Mouse (Mus musculus): ENCODE measurements around the gene Sectm1b. TPM values are rescaled to one million over a fixed set of nuclear protein-coding genes. Genes with fewer than 3 reads are reported as not detected.

Sectm1b gene
- total RNA-seq, 1 experiment, result not detected

DNA sequence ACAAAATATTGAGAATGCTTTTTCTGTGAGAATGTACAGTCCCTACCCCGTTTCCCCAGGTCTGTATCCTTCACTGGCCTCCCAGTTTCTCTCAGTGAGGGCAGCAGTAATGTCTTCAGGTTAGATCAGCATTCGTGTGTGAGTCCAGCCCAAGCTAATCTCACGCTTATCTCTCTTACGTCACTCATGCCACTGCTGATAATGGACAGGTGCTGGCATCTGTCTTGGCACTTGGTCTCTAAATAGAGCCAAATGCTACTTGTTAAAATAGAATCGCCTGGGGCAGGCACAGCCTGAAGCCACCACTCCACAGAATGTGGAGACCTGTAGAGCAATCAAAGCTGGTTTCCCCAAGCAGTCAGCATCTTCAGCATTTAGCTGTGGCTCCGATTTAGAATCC lies 25.6 kb upstream of the Sectm1b start:
- no peaks in the 10 kb centered on the region for H3K36me3 ChIP-seq (ENCODE audit: control insufficient read depth, insufficient read depth, low read length, poor library complexity, severe bottlenecking)
- no peaks in the 10 kb centered on the region for H3K9me3 ChIP-seq (ENCODE audit: control insufficient read depth, insufficient read depth, low read depth, low read length)
- H3K4me3 ChIP-seq (ENCODE audit: insufficient read depth in 1 of 2, low read depth in 1 of 2, low read length in 2 of 2, poor library complexity in 1 of 2, severe bottlenecking in 1 of 2), result no peak overlapping the region
- TF ChIP-seq CHD2 (IDR thresholded peaks at IDR 0.05; ENCODE audit: low read depth, low read length) (no peak), HCFC1 (IDR thresholded peaks at IDR 0.05; ENCODE audit: borderline replicate concordance, insufficient read depth, low read length) (no peak), ZC3H11A (IDR thresholded peaks at IDR 0.05; ENCODE audit: borderline replicate concordance, low read depth, low read length) (no peak), MAFK (IDR thresholded peaks at IDR 0.05; ENCODE audit: insufficient read depth, low read depth, low read length) (no peak), ZNF384 (IDR thresholded peaks at IDR 0.05; ENCODE audit: low read depth, low read length) (no peak)
- DNase-seq (ENCODE audit: low read depth, low spot score), result no peak
- H3K27ac ChIP-seq (ENCODE audit: insufficient read depth, low read depth, low read length, poor library complexity, severe bottlenecking), result no peak overlapping the region
- no peak overlapping the region for H3K9ac ChIP-seq (ENCODE audit: insufficient read depth, low read depth, low read length, poor library complexity, severe bottlenecking)
- H3K4me1 ChIP-seq (ENCODE audit: control insufficient read depth in 2 of 2, insufficient read depth in 2 of 2, low read length in 2 of 2, poor library complexity in 1 of 2), result no peaks in the 10 kb centered on the region
- in situ Hi-C loops (cut with MboI; ENCODE audit: low sequenced_read_pairs in 2 of 2, unreplicated experiment in 2 of 2), result no loop called here

DNA sequence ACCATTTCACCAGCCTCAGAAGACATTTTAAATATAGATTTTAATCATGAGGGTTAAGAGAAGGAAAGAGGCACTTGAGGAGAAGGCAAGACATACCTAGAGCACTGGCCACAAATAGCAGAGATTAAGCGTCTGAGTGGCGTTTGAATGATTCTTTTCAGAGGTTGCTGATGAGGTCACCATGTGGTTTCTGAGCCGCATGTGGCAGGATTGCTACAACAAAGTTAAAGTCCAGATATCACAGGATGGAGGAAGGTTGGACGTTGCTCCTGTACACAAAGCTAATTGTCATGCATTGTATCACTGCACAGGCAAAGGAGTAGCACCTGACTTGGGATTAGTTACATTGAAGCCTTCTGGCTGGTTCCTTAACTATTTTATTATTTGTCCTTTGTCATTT lies 22.9 kb upstream of the Sectm1b start:
- Histone ChIP-seq H3K4me3 (ENCODE audit: insufficient read depth in 1 of 2, low read depth in 1 of 2, low read length in 2 of 2, poor library complexity in 1 of 2, severe bottlenecking in 1 of 2) (no peak overlapping the region), H3K4me1 (ENCODE audit: control insufficient read depth in 2 of 2, insufficient read depth in 2 of 2, low read length in 2 of 2, poor library complexity in 1 of 2) (no peaks in the 10 kb centered on the region), H3K9me3 (ENCODE audit: control insufficient read depth, insufficient read depth, low read depth, low read length) (no peaks in the 10 kb centered on the region), H3K9ac (ENCODE audit: insufficient read depth, low read depth, low read length, poor library complexity, severe bottlenecking) (no peak overlapping the region), H3K27ac (ENCODE audit: insufficient read depth, low read depth, low read length, poor library complexity, severe bottlenecking) (no peak overlapping the region), H3K36me3 (ENCODE audit: control insufficient read depth, insufficient read depth, low read length, poor library complexity, severe bottlenecking) (no peaks in the 10 kb centered on the region)
- no peak for DNase-seq (ENCODE audit: low read depth, low spot score)
- TF ChIP-seq MAFK (IDR thresholded peaks at IDR 0.05; ENCODE audit: insufficient read depth, low read depth, low read length), result no peak
- no peak for TF ChIP-seq ZNF384 (IDR thresholded peaks at IDR 0.05; ENCODE audit: low read depth, low read length)
- no peak for TF ChIP-seq ZC3H11A (IDR thresholded peaks at IDR 0.05; ENCODE audit: borderline replicate concordance, low read depth, low read length)
- no peak for TF ChIP-seq CHD2 (IDR thresholded peaks at IDR 0.05; ENCODE audit: low read depth, low read length)
- no peak for TF ChIP-seq HCFC1 (IDR thresholded peaks at IDR 0.05; ENCODE audit: borderline replicate concordance, insufficient read depth, low read length)
- in situ Hi-C loops (cut with MboI; ENCODE audit: low sequenced_read_pairs in 2 of 2, unreplicated experiment in 2 of 2), result no loop called here

DNA sequence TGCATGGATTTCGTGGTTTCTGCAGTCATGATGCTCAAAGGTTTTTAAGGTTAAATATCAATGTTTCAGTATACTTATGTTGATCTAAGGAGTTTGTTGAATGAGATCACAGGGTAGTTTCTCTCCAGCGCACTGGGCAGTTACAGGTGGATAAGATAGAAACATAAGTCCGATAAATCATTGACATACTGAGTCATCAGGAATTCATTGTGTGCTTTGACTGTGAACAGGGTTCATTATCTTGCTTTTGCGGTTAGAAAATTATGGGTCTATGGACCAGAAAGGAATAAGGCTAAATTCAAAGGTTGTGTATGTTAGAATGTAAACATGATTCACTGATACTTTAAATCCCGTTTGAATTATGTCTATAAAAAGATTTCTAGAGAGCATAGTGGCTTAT lies 21.8 kb upstream of the Sectm1b start:
- Histone ChIP-seq H3K4me1 (ENCODE audit: control insufficient read depth in 2 of 2, insufficient read depth in 2 of 2, low read length in 2 of 2, poor library complexity in 1 of 2) (no peaks in the 10 kb centered on the region), H3K9ac (ENCODE audit: insufficient read depth, low read depth, low read length, poor library complexity, severe bottlenecking) (no peak overlapping the region), H3K4me3 (ENCODE audit: insufficient read depth in 1 of 2, low read depth in 1 of 2, low read length in 2 of 2, poor library complexity in 1 of 2, severe bottlenecking in 1 of 2) (no peak overlapping the region), H3K27ac (ENCODE audit: insufficient read depth, low read depth, low read length, poor library complexity, severe bottlenecking) (no peak overlapping the region), H3K9me3 (ENCODE audit: control insufficient read depth, insufficient read depth, low read depth, low read length) (no peaks in the 10 kb centered on the region), H3K36me3 (ENCODE audit: control insufficient read depth, insufficient read depth, low read length, poor library complexity, severe bottlenecking) (no peaks in the 10 kb centered on the region)
- DNase-seq (ENCODE audit: low read depth, low spot score), result no peak
- TF ChIP-seq ZNF384 (IDR thresholded peaks at IDR 0.05; ENCODE audit: low read depth, low read length), result no peak
- TF ChIP-seq HCFC1 (IDR thresholded peaks at IDR 0.05; ENCODE audit: borderline replicate concordance, insufficient read depth, low read length), result no peak
- TF ChIP-seq MAFK (IDR thresholded peaks at IDR 0.05; ENCODE audit: insufficient read depth, low read depth, low read length), result no peak
- TF ChIP-seq CHD2 (IDR thresholded peaks at IDR 0.05; ENCODE audit: low read depth, low read length), result no peak
- in situ Hi-C loops (cut with MboI; ENCODE audit: low sequenced_read_pairs in 2 of 2, unreplicated experiment in 2 of 2), result no loop called here

DNA sequence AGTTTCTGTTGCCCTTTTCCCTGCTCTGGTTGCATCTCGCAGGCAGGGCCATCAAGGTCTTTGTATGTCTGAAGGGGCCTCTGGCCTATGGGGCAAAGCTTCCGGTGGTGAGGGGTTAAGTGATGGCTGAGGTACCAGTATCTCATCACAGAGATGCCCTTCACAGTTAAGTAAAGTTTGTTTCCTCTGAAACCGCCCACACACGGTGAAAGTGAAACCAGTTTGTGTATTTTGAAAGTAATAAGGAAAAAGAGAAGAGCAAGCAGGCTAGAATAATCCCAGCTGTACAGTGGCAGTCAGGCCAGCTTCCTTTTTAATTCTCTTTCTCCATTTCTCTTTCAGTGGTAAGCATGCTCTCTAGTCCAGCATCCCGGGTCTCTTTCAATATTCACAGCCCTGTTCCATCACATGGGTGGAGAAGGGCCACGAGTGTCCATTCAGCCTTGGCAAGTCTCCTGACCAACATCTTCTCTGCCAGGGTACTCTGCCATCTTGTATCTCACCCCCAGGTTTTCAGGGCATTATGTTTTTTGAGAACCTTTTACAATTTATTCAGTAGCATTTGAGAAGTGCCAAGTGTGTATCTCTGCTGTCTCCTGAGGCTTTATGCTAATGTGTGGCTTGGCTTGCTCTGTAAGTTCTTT lies 19.6 kb upstream of the Sectm1b start:
- Histone ChIP-seq H3K9me3 (ENCODE audit: control insufficient read depth, insufficient read depth, low read depth, low read length) (no peaks in the 10 kb centered on the region), H3K36me3 (ENCODE audit: control insufficient read depth, insufficient read depth, low read length, poor library complexity, severe bottlenecking) (no peaks in the 10 kb centered on the region), H3K4me3 (ENCODE audit: insufficient read depth in 1 of 2, low read depth in 1 of 2, low read length in 2 of 2, poor library complexity in 1 of 2, severe bottlenecking in 1 of 2) (no peak overlapping the region), H3K9ac (ENCODE audit: insufficient read depth, low read depth, low read length, poor library complexity, severe bottlenecking) (no peak overlapping the region), H3K27ac (ENCODE audit: insufficient read depth, low read depth, low read length, poor library complexity, severe bottlenecking) (no peak overlapping the region), H3K4me1 (ENCODE audit: control insufficient read depth in 2 of 2, insufficient read depth in 2 of 2, low read length in 2 of 2, poor library complexity in 1 of 2) (no peaks in the 10 kb centered on the region)
- no peak for DNase-seq (ENCODE audit: low read depth, low spot score)
- in situ Hi-C loops (cut with MboI; ENCODE audit: low sequenced_read_pairs in 2 of 2, unreplicated experiment in 2 of 2), result no loop called here
- no peak for TF ChIP-seq HCFC1 (IDR thresholded peaks at IDR 0.05; ENCODE audit: borderline replicate concordance, insufficient read depth, low read length)
- TF ChIP-seq MAFK (IDR thresholded peaks at IDR 0.05; ENCODE audit: insufficient read depth, low read depth, low read length), result no peak
- no peak for TF ChIP-seq CHD2 (IDR thresholded peaks at IDR 0.05; ENCODE audit: low read depth, low read length)
- no peak for TF ChIP-seq ZNF384 (IDR thresholded peaks at IDR 0.05; ENCODE audit: low read depth, low read length)
- no peak for TF ChIP-seq ZC3H11A (IDR thresholded peaks at IDR 0.05; ENCODE audit: borderline replicate concordance, low read depth, low read length)

DNA sequence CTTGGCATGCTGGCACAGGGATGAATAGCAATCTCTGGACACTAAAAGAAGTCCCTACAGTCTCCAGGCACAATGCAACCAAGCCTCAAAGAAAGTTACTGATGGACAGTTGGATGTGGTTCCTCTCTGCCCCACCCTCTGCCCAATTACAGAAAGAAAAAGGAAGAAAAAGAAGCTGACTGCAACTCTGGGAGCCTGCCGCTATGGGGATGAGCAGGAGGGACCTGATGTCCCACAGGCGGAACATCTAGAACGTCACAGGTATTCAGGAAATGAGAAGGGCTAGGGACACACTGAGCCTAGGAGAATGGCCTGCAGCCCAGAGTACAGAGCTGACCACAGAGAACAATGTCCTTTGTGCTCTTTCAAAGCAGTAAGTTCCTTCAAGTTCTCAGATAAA lies 18.9 kb upstream of the Sectm1b start:
- Histone ChIP-seq H3K9ac (ENCODE audit: insufficient read depth, low read depth, low read length, poor library complexity, severe bottlenecking) (no peak overlapping the region), H3K9me3 (ENCODE audit: control insufficient read depth, insufficient read depth, low read depth, low read length) (no peaks in the 10 kb centered on the region), H3K4me1 (ENCODE audit: control insufficient read depth in 2 of 2, insufficient read depth in 2 of 2, low read length in 2 of 2, poor library complexity in 1 of 2) (no peaks in the 10 kb centered on the region), H3K36me3 (ENCODE audit: control insufficient read depth, insufficient read depth, low read length, poor library complexity, severe bottlenecking) (no peaks in the 10 kb centered on the region), H3K27ac (ENCODE audit: insufficient read depth, low read depth, low read length, poor library complexity, severe bottlenecking) (no peak overlapping the region), H3K4me3 (ENCODE audit: insufficient read depth in 1 of 2, low read depth in 1 of 2, low read length in 2 of 2, poor library complexity in 1 of 2, severe bottlenecking in 1 of 2) (no peak overlapping the region)
- TF ChIP-seq HCFC1 (IDR thresholded peaks at IDR 0.05; ENCODE audit: borderline replicate concordance, insufficient read depth, low read length), result no peak
- TF ChIP-seq CHD2 (IDR thresholded peaks at IDR 0.05; ENCODE audit: low read depth, low read length), result no peak
- TF ChIP-seq ZNF384 (IDR thresholded peaks at IDR 0.05; ENCODE audit: low read depth, low read length), result no peak
- TF ChIP-seq ZC3H11A (IDR thresholded peaks at IDR 0.05; ENCODE audit: borderline replicate concordance, low read depth, low read length), result no peak
- no peak for TF ChIP-seq MAFK (IDR thresholded peaks at IDR 0.05; ENCODE audit: insufficient read depth, low read depth, low read length)
- DNase-seq (ENCODE audit: low read depth, low spot score), result no peak
- in situ Hi-C loops (cut with MboI; ENCODE audit: low sequenced_read_pairs in 2 of 2, unreplicated experiment in 2 of 2), result no loop called here
